Mouse (Mus musculus) inflammation-experienced regulatory T-cells, adult 6 months (primary cell): ENCODE measurements at regions not wholly inside any gene's neighbourhood (a gene's known extent, or its start where the extent isn't known, plus 50 kb on each side); places are given as distances from the start of the nearest gene placed in this dataset.

Source experiments
- ATAC-seq: one replicate; pipeline ENCODE4 v1.8.0; 2017

DNA sequence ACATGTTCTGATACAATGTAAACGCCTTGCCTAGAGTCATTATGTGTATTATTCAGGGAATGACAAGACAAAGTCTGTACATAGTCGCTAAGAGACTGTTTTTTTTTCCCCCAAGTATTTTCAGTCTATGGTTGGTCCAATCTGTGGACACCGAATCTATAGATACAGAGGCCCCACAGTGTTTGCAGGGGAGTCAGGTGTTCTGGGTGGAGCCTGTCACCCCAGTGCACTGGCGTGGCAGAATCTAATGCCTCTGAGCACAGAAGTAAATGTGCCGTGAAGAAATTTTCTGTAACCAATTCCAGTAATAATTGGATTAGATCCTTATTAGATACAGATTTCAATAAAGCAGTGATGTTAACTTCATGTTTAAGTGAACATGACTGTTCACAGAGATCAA lies 1130.1 kb upstream of the Gulo start:
- ATAC-seq: no peak

DNA sequence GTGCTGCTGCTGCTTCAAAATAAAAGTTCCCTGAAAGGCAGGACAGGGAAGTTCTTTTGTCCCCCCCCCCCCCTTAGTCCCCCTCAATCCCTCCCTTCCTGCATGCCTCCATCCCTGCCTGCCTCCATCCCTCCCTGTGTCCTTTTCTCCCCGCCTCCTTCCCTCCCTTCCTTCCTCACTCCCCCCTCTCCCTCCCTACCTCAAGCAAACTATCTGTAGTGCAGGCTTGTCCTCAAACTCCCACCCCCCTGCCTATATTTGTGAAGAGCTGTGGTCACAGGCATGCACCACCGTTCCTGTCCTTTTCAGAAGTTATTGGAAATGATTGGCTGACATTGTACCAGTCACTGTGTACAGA lies 1127.1 kb upstream of the Gulo start:
- ATAC-seq: no peak

DNA sequence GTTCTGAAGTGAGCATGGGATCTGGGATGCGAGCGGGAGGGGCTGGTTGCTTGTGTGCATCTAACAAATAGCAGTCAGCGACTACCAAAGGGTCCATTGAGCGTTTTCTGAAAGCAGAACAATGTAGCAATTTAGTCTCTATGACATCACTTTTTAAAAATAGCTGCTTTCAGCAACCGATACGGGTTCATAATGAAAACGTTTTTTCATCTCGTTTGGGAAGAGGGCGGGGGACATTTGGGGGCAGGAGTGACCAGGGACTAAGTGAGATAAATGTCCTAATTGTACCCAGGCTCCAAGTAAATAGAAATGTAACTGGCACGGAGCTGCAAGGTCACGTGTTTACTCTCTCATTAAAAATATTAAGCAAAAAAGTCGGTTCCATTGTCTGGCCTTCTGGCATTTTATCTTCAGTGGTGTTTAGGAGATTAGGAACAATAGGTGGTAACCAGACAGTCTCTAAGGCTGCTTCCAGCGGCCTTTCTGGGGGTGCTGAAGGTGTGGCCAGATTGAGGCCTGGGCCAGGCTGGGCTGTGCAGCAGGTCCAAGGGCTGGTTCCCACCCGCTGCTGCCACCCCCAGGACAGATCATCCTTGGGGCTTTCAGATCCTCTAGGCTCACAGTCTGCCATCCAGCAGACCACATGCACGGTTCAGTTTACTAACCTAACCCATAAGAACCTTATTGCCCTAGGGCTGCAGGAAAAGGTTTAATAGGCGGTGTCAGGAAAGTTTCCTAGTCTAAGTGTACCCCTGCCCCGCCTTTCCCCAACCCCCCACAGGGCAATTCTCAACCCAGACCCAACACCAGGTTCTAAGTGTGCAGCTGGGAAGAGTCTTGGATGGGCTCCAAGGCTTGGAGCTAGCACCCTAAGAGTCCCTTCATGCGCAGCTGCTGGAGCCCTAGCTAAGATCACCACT lies 1126.5 kb upstream of the Gulo start:
- no peak for ATAC-seq

DNA sequence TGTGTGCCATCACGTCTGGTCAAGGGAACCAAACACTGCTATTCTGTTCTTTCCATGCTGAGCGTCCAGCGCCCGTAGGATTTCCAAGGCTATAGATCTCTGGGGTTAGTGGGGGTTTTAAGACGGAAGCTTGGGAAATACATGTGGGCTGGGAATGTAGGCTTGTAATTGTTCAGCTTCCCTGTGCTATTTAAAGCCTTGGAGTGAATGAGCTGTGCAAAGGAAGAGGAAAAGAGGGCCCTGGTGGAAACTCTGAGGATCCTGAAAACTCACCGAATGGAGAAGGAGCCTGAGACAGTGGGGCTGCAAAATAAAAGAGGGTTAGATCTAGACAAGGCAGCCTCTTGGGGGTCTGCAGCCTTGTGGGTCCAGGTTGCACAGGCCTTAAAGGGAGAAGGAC lies 1124.2 kb upstream of the Gulo start:
- no peak for ATAC-seq

DNA sequence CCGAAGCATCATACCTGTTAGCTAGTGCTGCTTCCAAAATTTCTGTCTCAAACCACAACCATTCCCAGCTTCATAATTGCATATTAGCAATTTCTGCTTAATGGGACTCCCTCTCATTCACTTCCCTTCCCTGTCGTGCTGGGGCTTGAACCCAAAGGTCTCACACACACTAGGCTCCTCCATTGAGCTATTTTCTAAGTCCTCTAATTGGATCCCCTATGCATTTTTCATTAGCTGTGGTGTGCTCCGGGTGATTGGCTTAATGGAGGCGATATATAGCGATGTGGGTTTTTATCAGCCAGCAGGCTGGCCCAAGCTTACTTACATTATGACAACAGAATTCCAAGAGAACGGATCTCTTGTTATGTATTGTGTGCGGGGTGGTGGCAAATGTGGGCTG lies 1118.1 kb upstream of the Gulo start:
- no peak for ATAC-seq

DNA sequence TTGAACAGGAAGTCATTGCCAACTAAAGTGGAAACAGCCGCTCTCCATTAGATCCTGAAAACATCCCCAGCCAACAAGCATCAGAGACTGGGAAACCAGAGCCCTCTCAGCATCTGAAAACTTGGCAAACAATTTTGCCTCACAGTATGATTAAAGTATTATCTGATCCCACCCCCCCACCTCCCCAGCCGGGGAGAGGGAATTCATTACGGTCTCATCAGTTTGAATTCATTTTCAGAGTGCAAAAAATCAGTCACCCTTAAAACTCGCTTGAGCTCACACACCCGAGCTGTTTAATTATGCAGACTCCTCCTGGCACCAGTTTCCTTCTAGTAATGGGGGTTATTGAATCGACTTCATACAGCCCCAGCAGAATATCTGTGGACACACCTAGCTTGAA lies 1117.2 kb upstream of the Gulo start:
- no peak for ATAC-seq

DNA sequence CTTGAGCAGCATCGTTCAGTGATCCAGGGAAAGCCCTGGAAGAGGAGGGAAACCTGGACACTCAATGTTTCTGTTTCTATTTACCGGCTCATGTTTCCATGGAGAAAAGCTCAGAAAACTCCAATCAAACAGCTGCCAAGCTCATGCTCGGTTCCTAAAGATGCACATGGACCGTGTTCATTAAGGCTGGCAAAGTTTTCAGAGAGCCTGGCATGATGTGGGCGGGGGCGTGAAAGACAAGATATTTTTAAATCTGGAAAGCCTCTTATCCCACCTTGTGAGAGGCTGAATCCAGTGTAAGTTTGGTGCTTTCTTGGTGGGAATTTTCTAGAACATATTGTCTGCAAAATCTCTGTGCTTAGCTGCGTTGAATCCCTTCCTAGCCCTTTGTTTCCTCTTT lies 1114.3 kb upstream of the Gulo start:
- ATAC-seq: no peak
